Mouse (Mus musculus) stomach, embryonic 16.5 days (tissue): Measurements from ENCODE around the gene Cacng7. TPM values are rescaled to one million over a fixed set of nuclear protein-coding genes. Genes with fewer than 3 reads are reported as not detected.

Source experiments
- ATAC-seq: fragments of 200-750 bp; cut with Nextera tagmentation; 2 replicates; pipeline ENCODE4 v1.8.0; 2017; ENCODE audit warnings: moderate number of reproducible peaks, moderate TSS enrichment; ENCODE audit not compliant: insufficient read depth, low FRiP score
- H3K27ac ChIP-seq: fragments of 300-500 bp; sonication (generic); 2 replicates; pipeline ENCODE4 v1.5.1; 2014; ENCODE audit warnings: low read length
- H3K27me3 ChIP-seq: fragments of 300-500 bp; sonication (generic); 2 replicates; pipeline ENCODE4 v1.6.1; 2014; ENCODE audit warnings: low read length, control low read depth, mixed read lengths; ENCODE audit not compliant: control insufficient read depth, insufficient read depth
- H3K36me3 ChIP-seq: fragments of 300-500 bp; sonication (generic); 2 replicates; pipeline ENCODE4 v1.6.1; 2014; ENCODE audit warnings: low read length; ENCODE audit not compliant: control insufficient read depth, insufficient read depth
- H3K4me1 ChIP-seq: fragments of 300-500 bp; sonication (generic); 2 replicates; pipeline ENCODE4 v1.6.1; 2014; ENCODE audit warnings: low read length, control low read depth, mixed read lengths; ENCODE audit not compliant: control insufficient read depth, insufficient read depth
- H3K4me2 ChIP-seq: fragments of 300-500 bp; sonication (generic); 2 replicates; pipeline ENCODE4 v1.6.1; 2014; ENCODE audit warnings: low read depth, low read length, mixed read lengths
- H3K4me3 ChIP-seq: fragments of 300-500 bp; sonication (generic); replicated peaks from 2 replicates; pipeline ENCODE4 v1.5.1; 2014; ENCODE audit warnings: mild to moderate bottlenecking, low read length
- H3K9ac ChIP-seq: fragments of 300-500 bp; sonication (generic); 2 replicates; pipeline ENCODE4 v1.6.1; 2014; ENCODE audit warnings: low read length
- H3K9me3 ChIP-seq: fragments of 300-500 bp; sonication (generic); replicated peaks from 2 replicates; pipeline ENCODE4 v1.6.1; 2016; ENCODE audit warnings: low read length, control low read depth; ENCODE audit not compliant: control insufficient read depth
- WGBS: fragments of 180-500 bp; shearing (Covaris S2); extraction: QIAGEN DNeasy Blood & Tissue Kit; methylation state at CpG from one replicate; pipeline ENCODE4 v1.1.7; 2014; 5-methylcytosine and 5-hydroxymethylcytosine counted together
- polyA plus RNA-seq: library from polyadenylated mRNA; unstranded; fragments of >200 nt; fragmentation: Nextera tagmentation; extraction: Ambion mirVana; gene quantifications from 2 replicates; pipeline ENCODE4 v1.2.1, GENCODE M21; 2015

Cacng7 gene
- polyA plus RNA-seq, 1 experiment from 2014 or later, result 1.4 TPM

DNA sequence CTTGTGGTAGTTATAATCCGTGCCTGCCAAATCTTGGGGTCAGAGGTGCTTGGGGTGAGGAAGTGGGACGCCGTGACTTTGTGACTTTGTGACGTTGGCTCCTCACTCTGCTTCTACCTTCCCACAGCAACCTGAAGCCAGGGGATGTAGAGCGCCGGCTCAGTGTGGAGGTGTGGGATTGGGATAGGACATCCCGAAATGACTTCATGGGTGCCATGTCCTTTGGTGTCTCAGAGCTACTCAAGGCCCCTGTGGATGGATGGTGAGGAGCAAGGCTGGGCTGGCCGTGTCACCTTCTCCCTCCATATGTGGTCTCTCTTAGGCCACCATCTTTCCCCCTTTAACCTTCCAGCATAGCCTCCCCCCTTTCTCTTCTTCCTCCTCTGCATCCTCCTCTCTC lies 19.2 kb upstream of the Cacng7 start:
- ATAC-seq, result 0 out of 2 replicates have a peak, but pooled peaks have one; percentile 21
- WGBS, result 70% methylated on average over 8 of the region's 8 CpGs
- H3K36me3 ChIP-seq, result no peaks in the 10 kb centered on the region
- no peak overlapping the region for H3K4me2 ChIP-seq
- no peaks in the 10 kb centered on the region for H3K9me3 ChIP-seq
- H3K4me3 ChIP-seq, result no peak overlapping the region
- no peaks in the 10 kb centered on the region for H3K27me3 ChIP-seq
- no peaks in the 10 kb centered on the region for H3K4me1 ChIP-seq
- no peak overlapping the region for H3K27ac ChIP-seq
- H3K9ac ChIP-seq, result no peak overlapping the region

DNA sequence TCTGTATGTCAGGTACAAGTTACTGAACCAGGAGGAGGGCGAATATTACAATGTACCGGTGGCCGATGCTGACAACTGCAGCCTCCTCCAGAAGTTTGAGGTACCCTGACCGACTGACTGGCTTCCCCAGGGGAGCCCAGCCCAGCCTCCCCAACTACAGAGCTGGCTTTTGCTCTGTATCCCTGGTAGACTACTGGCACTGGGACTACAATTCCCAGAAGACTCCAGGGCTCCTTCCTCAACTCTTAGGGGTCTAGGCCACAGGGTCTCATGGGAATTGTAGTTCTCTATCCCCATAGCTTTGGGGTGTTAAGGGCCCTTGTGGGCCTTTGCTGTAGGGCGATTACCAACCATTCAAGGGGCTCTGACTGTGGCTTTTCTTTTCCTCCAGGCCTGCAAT lies 18.6 kb upstream of the Cacng7 start:
- 67% methylated on average over 5 of the region's 5 CpGs for WGBS
- no peaks in the 10 kb centered on the region for H3K4me1 ChIP-seq
- H3K4me2 ChIP-seq, result no peak overlapping the region
- H3K9me3 ChIP-seq, result no peaks in the 10 kb centered on the region
- H3K4me3 ChIP-seq, result no peak overlapping the region
- H3K27ac ChIP-seq, result no peak overlapping the region
- no peaks in the 10 kb centered on the region for H3K36me3 ChIP-seq
- H3K27me3 ChIP-seq, result no peaks in the 10 kb centered on the region
- H3K9ac ChIP-seq, result no peak overlapping the region
- no peak for ATAC-seq

DNA sequence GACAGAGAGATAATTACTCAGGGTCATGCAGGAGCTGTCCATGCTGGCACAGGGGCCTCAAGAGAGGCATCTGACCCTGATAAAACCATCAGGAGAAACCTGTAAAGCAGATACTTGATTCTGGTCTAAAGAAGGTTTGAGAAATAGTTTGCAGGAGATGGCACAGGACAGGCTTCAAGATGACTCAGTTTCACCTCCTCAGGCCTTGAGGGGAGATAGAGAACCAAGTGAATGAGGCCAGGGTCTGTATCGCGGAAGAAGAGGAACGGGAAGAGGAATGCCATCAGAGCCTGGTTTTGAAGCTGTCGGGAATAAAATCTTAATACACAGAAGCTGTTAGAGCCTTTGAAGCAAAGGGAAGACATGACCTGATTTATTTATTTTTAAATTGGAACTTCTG lies 15.1 kb upstream of the Cacng7 start:
- Histone ChIP-seq H3K4me2 (no peak overlapping the region), H3K9ac (no peak overlapping the region), H3K9me3 (no peaks in the 10 kb centered on the region), H3K4me3 (no peak overlapping the region), H3K4me1 (no peaks in the 10 kb centered on the region), H3K27ac (no peak overlapping the region), H3K36me3 (no peaks in the 10 kb centered on the region), H3K27me3 (no peaks in the 10 kb centered on the region)
- no peak for ATAC-seq
- WGBS, result 40% methylated on average over 4 of the region's 4 CpGs

DNA sequence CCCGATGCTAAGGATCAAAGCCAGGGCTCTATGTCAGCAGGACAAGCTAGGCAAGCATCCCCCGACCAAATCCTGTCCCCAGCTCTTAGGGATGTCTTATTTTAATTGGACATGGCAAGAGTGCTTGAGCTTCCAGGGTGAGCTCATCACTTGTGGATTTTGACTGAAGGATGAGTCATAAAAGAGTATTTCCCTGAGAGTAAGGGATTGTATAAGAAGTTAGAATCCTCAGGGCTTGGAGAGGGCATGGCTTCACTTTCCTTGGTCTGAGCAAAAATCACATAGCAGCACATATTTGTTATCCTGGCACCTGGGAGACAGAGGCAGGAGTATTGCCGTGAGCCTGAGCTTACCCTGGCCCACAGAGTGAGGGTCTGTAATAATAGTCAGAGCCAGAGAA lies 11.9 kb upstream of the Cacng7 start:
- Histone ChIP-seq H3K9me3 (no peaks in the 10 kb centered on the region), H3K27me3 (no peaks in the 10 kb centered on the region), H3K4me2 (no peak overlapping the region), H3K9ac (no peak overlapping the region), H3K36me3 (no peaks in the 10 kb centered on the region), H3K4me3 (no peak overlapping the region), H3K27ac (no peak overlapping the region), H3K4me1 (no peaks in the 10 kb centered on the region)
- WGBS, result 66% methylated on average over 3 of the region's 3 CpGs
- ATAC-seq, result no peak

DNA sequence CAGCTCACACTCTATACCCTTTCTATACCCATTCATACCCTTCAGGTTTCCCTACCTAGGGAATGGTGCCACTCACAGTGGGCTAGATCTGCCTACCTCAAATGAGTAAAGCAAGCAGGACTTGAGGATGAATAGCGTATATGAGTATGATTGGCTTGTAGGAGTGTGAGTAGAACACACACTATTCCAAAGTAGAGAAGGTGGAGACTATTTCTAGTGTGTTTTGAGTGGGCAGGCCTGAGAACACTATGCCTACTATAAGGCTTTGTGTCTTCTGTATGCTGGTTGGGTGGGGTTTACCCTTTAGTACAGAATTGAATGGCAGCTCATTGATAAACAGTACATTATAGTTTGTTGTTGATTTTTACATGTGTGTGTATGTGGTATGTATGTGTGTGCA lies 8.9 kb upstream of the Cacng7 start:
- Histone ChIP-seq H3K36me3 (no peaks in the 10 kb centered on the region), H3K27ac (no peak overlapping the region), H3K9me3 (no peaks in the 10 kb centered on the region), H3K4me1 (no peaks in the 10 kb centered on the region), H3K9ac (no peak overlapping the region), H3K4me3 (no peak overlapping the region), H3K27me3 (no peaks in the 10 kb centered on the region), H3K4me2 (no peak overlapping the region)
- WGBS, result 84% methylated on average over 1 of the region's 1 CpGs
- no peak for ATAC-seq

DNA sequence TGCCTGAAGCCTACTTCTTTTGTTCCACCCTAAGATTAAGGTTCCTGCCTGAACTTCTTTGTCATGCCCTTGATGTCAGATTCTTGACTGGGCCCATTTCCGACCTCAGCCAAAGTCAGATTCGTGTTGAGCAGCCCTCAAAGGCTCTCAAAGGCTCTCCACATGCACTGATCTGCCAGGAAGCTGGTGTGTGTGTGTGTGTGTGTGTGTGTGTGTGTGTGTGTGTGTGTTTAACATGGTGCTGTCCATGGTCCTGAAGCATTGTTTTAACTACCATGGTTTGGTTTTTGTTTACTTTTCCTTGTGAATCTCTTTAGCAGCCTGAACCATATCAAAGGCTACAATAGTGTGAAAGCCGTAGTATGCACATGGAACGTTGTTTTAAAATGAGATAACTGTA lies 4.8 kb upstream of the Cacng7 start:
- Histone ChIP-seq H3K9me3 (no peaks in the 10 kb centered on the region), H3K4me3 (no peak overlapping the region), H3K27me3 (peaks cover 17% of the 10 kb centered on the region), H3K27ac (no peak overlapping the region), H3K4me2 (no peak overlapping the region), H3K4me1 (no peaks in the 10 kb centered on the region), H3K36me3 (no peaks in the 10 kb centered on the region), H3K9ac (no peak overlapping the region)
- 56% methylated on average over 4 of the region's 4 CpGs for WGBS
- no peak for ATAC-seq

DNA sequence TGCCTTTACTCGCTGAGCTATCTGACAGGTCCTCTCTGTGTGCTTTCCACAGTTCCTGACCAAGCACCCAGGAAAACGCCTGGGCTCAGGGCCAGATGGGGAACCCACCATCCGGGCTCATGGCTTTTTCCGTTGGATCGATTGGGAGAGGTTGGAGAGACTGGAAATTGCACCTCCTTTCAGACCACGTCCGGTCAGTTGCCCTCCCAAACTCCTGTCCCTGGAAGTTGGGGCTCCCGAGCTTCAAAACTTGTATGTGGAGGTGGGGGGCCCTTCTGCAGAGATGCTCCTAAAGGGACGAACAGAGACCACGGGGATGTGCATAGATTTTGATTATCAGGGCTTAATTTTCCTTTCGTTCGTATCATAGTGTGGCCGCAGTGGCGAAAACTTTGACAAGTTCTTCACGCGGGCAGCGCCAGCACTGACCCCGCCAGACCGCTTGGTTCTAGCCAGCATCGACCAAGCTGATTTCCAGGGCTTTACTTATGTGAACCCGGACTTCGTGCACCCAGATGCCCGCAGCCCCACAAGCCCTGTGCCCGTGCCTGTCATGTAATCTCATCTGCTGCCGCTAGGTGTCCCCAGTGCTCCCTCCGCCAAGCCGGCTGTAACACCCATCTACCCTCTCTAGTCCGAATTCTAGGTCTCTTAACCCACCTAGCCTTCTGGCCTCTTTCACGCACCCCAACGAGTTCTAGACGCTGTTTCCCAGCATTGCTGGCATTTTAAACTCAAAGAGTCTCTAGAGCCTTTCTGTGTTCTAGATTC lies 2.8 kb upstream of the Cacng7 start:
- Histone ChIP-seq H3K27ac (no peak overlapping the region), H3K36me3 (no peaks in the 10 kb centered on the region), H3K9me3 (no peaks in the 10 kb centered on the region), H3K9ac (peak overlapping the region; percentile 19; the same call in 1 of the 2 replicates), H3K4me2 (peak overlapping the region; percentile 36), H3K4me3 (no peak overlapping the region), H3K27me3 (peaks cover 18% of the 10 kb centered on the region), H3K4me1 (no peaks in the 10 kb centered on the region)
- no peak for ATAC-seq
- 15% methylated on average over 31 of the region's 31 CpGs for whole genome bisulfite sequencing

DNA sequence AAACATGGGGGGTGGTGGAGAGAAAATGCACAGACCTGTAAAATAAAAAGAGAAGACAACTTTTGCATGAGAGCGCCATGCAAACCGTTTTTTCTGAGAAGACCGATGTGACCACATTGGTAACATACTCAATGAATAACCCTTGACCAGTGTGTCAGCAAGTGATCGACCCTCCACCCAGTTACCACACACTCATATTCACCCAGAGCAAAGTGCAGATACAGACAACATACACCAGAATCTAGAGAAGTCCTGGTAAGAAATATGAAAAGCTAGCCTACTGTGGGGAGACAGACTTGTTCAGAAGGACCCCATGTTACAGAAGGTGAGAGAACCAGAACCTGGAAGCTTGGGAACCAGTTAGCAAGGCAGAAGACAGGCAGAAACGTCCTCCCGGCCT lies 1.6 kb upstream of the Cacng7 start:
- peak overlapping the region; percentile 57 for H3K4me2 ChIP-seq
- H3K27ac ChIP-seq, result 0 out of 2 replicates have a peak overlapping the region, but pooled peaks have one; percentile 40
- H3K36me3 ChIP-seq, result no peaks in the 10 kb centered on the region
- H3K4me3 ChIP-seq, result peak overlapping the region; percentile 56
- H3K9me3 ChIP-seq, result no peaks in the 10 kb centered on the region
- peak overlapping the region; percentile 55 for H3K9ac ChIP-seq
- no peak for ATAC-seq
- WGBS, result 46% methylated on average over 6 of the region's 6 CpGs
- peaks cover 18% of the 10 kb centered on the region for H3K27me3 ChIP-seq
- no peaks in the 10 kb centered on the region for H3K4me1 ChIP-seq

DNA sequence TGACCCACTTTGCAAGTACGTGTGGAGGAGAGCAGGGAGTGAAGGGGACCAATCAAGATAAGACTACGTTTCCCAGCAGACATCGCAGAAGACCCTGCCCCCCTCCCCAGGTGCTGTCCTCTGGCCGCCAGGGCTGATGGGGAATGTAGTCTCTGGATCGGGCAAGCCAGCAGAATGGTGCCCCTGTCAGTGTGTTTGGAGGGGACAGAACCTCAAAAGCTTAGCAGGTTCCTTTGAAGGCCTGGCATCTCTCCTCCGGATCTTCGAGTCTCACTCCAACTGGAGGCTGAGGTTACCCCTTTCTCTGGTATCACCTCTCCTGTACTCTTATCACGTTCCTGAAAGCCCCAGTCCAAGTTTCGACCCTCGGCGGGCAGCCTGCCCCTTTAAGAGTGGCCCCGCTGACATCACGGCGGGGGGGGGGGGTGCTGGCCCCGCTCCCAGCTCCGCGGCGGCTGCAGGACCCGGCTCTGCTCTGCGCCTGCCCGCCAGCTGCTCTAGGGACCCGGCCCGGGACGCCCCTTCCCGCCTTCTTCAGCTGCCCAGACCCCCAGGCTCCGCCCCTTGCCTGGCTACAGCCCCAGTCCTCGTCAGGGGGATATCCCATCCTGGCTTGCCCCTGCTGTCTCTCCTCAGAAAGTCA lies 1.1 kb upstream of the Cacng7 start:
- Histone ChIP-seq H3K4me1 (no peaks in the 10 kb centered on the region), H3K4me3 (peak overlapping the region; percentile 56), H3K36me3 (no peaks in the 10 kb centered on the region), H3K27ac (peak overlapping the region; percentile 81), H3K27me3 (peaks cover 18% of the 10 kb centered on the region), H3K4me2 (peak overlapping the region; percentile 57), H3K9me3 (no peaks in the 10 kb centered on the region), H3K9ac (peak overlapping the region; percentile 55)
- peak; percentile 95 for ATAC-seq
- WGBS, result under 1% methylated on average over 27 of the region's 27 CpGs
